In the genomic region with DNA sequence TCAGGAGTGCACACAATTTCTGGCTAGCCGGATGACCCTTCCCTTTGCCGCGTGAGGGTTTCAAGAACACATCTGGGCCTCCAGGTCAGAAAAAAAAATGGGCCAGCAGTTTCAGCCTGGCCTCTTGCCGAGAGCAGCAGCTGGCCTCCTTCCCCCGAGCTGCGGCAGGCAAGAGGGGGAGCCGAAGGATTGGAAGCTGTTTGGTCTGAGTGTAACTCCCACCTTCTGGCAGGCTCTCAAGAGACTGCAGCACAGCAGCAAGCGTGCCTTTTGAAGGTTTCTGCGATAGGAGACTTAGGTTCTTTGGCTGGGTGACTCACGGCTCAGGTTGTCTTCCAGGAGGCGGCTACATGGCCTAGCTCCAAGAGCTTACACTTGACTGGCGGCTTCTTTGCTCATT, we compare ENCODE assay signal across 8 mouse cellular contexts.
DNase-seq lines count a peak whose midpoint lies in the region.

No protein-coding gene starts in this region.

- peak; percentile 31 for DNase-seq in adrenal gland, postnatal 10 days
- DNase-seq in adrenal gland, adult 8-10 months, result no peak
- peak; percentile 90 for DNase-seq in right cerebral cortex, adult 18-20 months
- DNase-seq in right cerebral cortex, postnatal 4 days, result no peak
- DNase-seq in left cerebral cortex, adult 11 months (ENCODE audit: low spot score), result peak; percentile 53
- DNase-seq in right cerebral cortex, adult 2 months (ENCODE audit: low spot score in 2 of 2), result peak; percentile 79 to 84
- no peak for DNase-seq in layer of hippocampus, postnatal 25 days (ENCODE audit: extremely low spot score in 1 of 2, low spot score in 1 of 2)
- no peak for DNase-seq in spleen, adult 12 weeks (ENCODE audit: low spot score)

Comparison
In these comparisons a context has a peak if more than half of its experiments do, and no peak if none do; other contexts are left out.
1. DNase-seq: peak in adrenal gland, postnatal 10 days (single experiment), right cerebral cortex, adult 18-20 months (single experiment), left cerebral cortex, adult 11 months (single experiment) and right cerebral cortex, adult 2 months (2 of 2); none in adrenal gland, adult 8-10 months (single experiment), right cerebral cortex, postnatal 4 days (single experiment), layer of hippocampus, postnatal 25 days (0 of 2) and spleen, adult 12 weeks (single experiment).